Mouse (Mus musculus) ES-Bruce4 (cell line): ENCODE data around the gene Rp9.

Experiments used
- CTCF ChIP-seq: IDR thresholded peaks from one replicate; pipeline ENCODE4 v1.8.1; 2011; ENCODE audit warnings: low read depth, low read length
- EP300 ChIP-seq: IDR thresholded peaks from 2 replicates; pipeline ENCODE4 v1.6.1; 2011; ENCODE audit warnings: low read depth, low read length; ENCODE audit not compliant: insufficient read depth
- POLR2A ChIP-seq: IDR thresholded peaks from one replicate; pipeline ENCODE4 v1.8.1; 2011; ENCODE audit warnings: low read length; ENCODE audit not compliant: insufficient read depth

DNA sequence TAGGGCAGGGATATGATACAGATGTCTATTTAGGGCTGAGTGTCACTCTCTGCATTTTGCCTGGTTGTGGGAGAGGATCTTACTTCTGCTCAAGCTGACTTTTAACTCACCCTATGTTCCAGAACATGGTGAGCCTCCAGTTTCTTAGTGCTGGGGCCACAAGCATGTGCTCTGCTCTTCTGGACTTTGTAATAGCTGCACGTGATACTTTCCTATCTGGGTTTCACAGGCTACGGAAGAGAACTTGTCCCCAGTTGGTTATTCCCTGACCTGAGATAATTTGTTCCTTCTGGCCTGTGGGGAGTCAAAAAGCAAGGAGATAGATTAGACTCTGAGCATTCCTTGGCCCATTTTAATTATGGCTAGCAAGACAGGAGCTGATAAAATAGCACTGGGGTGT lies 36.0 kb upstream of the Rp9 start:
- TF ChIP-seq POLR2A: no peak
- TF ChIP-seq CTCF: no peak
- no peak for TF ChIP-seq EP300
